Mouse (Mus musculus): Measurements from ENCODE around the gene 2610528J11Rik. TPM values are rescaled to one million over a fixed set of nuclear protein-coding genes. Genes with fewer than 3 reads are reported as not detected.

The 2610528J11Rik gene
- total and polyA plus RNA-seq, 3 experiments: 0.37 TPM; not detected in 2

DNA sequence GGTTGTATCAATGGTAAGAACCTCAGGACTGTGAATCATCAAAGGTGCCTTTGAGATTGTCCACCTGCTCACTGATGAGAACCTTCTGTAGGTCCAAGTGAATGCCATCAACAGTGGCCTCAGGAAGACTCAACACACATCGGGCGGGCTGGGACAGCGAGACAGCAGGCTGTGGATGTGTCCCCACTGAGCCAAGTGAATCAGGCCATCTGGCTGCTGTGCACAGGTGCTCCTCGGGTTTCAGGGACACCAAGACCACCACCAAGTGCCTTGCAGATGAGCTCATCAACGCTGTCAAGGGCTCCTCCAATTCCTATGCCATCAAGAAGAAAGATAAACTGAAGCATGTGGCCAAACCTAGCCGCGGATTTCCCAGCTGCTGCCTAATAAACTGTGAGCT, 4.6 kb upstream of the 2610528J11Rik start:
- TF ChIP-seq POLR2A (IDR thresholded peaks at IDR 0.05; ENCODE audit: insufficient read depth, low read depth, low read length): no peak
- no peak for TF ChIP-seq EP300 (IDR thresholded peaks at IDR 0.05; ENCODE audit: insufficient read depth, low read depth, low read length)
- TF ChIP-seq CTCF (IDR thresholded peaks at IDR 0.05): no peak
- no peak overlapping the region for H3K4me3 ChIP-seq
- no peaks in the 10 kb centered on the region; the same call in 1 of the 2 replicates for H3K4me1 ChIP-seq (ENCODE audit: control insufficient read depth, insufficient read depth, low read length)
- H3K27me3 ChIP-seq (ENCODE audit: control insufficient read depth, insufficient read depth, low read length): no peaks in the 10 kb centered on the region
- H3K36me3 ChIP-seq (ENCODE audit: control insufficient read depth, insufficient read depth, low read length): no peaks in the 10 kb centered on the region
- no peak overlapping the region for H3K9ac ChIP-seq (ENCODE audit: low read depth, low read length)
- DNase-seq: no peak
- no peaks in the 10 kb centered on the region for H3K79me2 ChIP-seq (replicated peaks; ENCODE audit: control insufficient read depth, insufficient read depth, low read length)
- WGBS: 76% methylated on average over 7 of the region's 7 CpGs
- intact Hi-C loops (cut with DNase I): no loop called here
- H3K27ac ChIP-seq: no peak overlapping the region

DNA sequence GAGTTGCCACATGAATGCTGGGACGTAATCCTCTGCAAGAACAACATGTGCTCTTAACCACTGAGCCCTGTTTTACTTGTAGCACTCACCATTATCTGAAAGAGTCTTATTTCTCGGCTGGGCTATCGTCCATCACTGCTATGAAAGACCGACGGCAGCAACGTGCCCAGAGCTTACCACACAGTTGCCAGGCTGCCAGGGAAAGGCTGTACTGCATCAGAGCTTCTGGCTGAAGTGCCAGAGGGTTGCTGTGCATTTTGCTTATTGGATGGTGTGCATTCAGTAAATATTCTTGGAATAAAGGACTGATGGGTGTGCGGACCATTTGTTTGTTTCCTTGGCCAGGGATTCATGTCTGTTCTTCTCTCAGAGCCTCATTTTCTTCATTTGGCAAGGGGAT, 2.8 kb upstream of the 2610528J11Rik start:
- Histone ChIP-seq H3K4me3 (no peak overlapping the region), H3K27me3 (ENCODE audit: control insufficient read depth, insufficient read depth, low read length) (no peaks in the 10 kb centered on the region), H3K36me3 (ENCODE audit: control insufficient read depth, insufficient read depth, low read length) (no peaks in the 10 kb centered on the region), H3K9ac (ENCODE audit: low read depth, low read length) (no peak overlapping the region), H3K4me1 (ENCODE audit: control insufficient read depth, insufficient read depth, low read length) (no peaks in the 10 kb centered on the region), H3K79me2 (replicated peaks; ENCODE audit: control insufficient read depth, insufficient read depth, low read length) (no peaks in the 10 kb centered on the region), H3K27ac (no peak overlapping the region)
- WGBS: 55% methylated on average over 7 of the region's 7 CpGs
- peak in 1 of 2 experiments; percentile 18 for DNase-seq
- intact Hi-C loops (cut with DNase I): no loop called here
- TF ChIP-seq EP300 (IDR thresholded peaks at IDR 0.05; ENCODE audit: insufficient read depth, low read depth, low read length): no peak
- TF ChIP-seq POLR2A (IDR thresholded peaks at IDR 0.05; ENCODE audit: insufficient read depth, low read depth, low read length): no peak
- TF ChIP-seq CTCF (IDR thresholded peaks at IDR 0.05): no peak

DNA sequence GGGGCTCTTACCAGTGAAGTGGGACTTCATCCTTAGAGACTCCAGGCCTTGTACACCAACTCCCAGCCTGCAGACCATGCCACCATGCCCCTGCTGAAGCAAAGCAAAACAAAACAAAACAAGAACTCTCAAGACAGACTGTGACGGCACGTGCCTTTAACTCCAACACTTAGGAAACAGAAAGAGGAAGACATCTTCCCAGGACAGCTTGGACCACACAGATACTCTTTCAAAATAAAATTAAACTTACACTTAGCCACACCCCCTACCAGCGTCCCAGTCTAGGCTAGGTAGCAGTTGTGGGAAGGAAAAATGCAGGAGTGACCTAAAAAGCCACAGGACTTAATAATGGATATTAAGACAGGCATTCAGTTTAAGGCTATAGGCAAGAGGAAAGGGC, 1.0 kb upstream of the 2610528J11Rik start:
- no peak for DNase-seq
- no peaks in the 10 kb centered on the region for H3K4me1 ChIP-seq (ENCODE audit: control insufficient read depth, insufficient read depth, low read length)
- H3K27ac ChIP-seq: no peak overlapping the region
- intact Hi-C loops (cut with DNase I): no loop called here
- no peak for TF ChIP-seq CTCF (IDR thresholded peaks at IDR 0.05)
- no peak for TF ChIP-seq POLR2A (IDR thresholded peaks at IDR 0.05; ENCODE audit: insufficient read depth, low read depth, low read length)
- no peak for TF ChIP-seq EP300 (IDR thresholded peaks at IDR 0.05; ENCODE audit: insufficient read depth, low read depth, low read length)
- no peaks in the 10 kb centered on the region for H3K79me2 ChIP-seq (replicated peaks; ENCODE audit: control insufficient read depth, insufficient read depth, low read length)
- no peak overlapping the region for H3K9ac ChIP-seq (ENCODE audit: low read depth, low read length)
- no peaks in the 10 kb centered on the region for H3K27me3 ChIP-seq (ENCODE audit: control insufficient read depth, insufficient read depth, low read length)
- no peaks in the 10 kb centered on the region for H3K36me3 ChIP-seq (ENCODE audit: control insufficient read depth, insufficient read depth, low read length)
- 67% methylated on average over 3 of the region's 3 CpGs for WGBS
- no peak overlapping the region for H3K4me3 ChIP-seq

DNA sequence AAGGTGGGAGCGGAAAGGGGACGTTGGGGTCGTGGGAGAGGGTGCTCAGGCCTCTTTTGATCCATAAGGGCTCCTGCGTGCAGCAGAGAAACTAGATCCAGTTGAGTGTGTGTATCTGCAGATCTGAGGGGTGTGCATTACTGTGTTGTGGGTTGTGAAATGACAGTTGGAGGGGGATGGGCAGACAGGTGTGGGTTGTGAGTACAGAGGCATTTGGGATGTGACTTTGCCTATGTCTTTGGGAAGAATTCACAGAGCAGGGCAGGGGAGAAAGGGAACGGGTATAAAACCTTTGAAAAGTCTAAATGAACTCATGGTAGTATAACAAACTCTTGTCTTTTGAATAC, 509 bp downstream of the 2610528J11Rik start:
- Histone ChIP-seq H3K9ac (ENCODE audit: low read depth, low read length) (no peak overlapping the region), H3K4me1 (ENCODE audit: control insufficient read depth, insufficient read depth, low read length) (no peaks in the 10 kb centered on the region)

DNA sequence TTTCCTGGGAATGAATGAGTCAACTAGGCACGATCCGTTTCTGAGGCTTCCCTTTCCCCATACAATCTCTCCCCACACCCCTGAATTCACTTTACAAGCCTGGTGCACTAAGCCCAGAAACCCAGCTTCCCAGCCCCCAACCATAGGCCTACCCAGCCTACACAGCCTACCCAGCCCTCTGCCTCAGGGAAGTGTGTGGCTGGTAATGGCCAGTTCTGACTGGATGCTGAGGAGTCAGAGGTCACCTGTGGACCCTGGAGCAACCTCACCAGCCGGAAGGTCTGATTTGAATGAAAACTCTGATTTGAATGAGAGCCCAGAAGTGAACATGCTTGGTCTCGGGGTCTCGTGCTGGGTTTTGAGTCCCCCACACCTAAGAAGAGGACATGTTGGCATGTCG, 921 bp downstream of the 2610528J11Rik start:
- Histone ChIP-seq H3K4me1 (ENCODE audit: control insufficient read depth, insufficient read depth, low read length) (no peaks in the 10 kb centered on the region), H3K27me3 (ENCODE audit: control insufficient read depth, insufficient read depth, low read length) (no peaks in the 10 kb centered on the region), H3K4me3 (no peak overlapping the region), H3K36me3 (ENCODE audit: control insufficient read depth, insufficient read depth, low read length) (no peaks in the 10 kb centered on the region), H3K9ac (ENCODE audit: low read depth, low read length) (no peak overlapping the region), H3K79me2 (replicated peaks; ENCODE audit: control insufficient read depth, insufficient read depth, low read length) (no peaks in the 10 kb centered on the region), H3K27ac (no peak overlapping the region)
- WGBS: 79% methylated on average over 6 of the region's 6 CpGs
- intact Hi-C loops (cut with DNase I): no loop called here
- DNase-seq: no peak
- TF ChIP-seq CTCF (IDR thresholded peaks at IDR 0.05): no peak
- no peak for TF ChIP-seq POLR2A (IDR thresholded peaks at IDR 0.05; ENCODE audit: insufficient read depth, low read depth, low read length)
- no peak for TF ChIP-seq EP300 (IDR thresholded peaks at IDR 0.05; ENCODE audit: insufficient read depth, low read depth, low read length)

More for the DNA sequence above, 509 bp downstream of the 2610528J11Rik start:
- Histone ChIP-seq H3K36me3 (ENCODE audit: control insufficient read depth, insufficient read depth, low read length) (no peaks in the 10 kb centered on the region), H3K27me3 (ENCODE audit: control insufficient read depth, insufficient read depth, low read length) (no peaks in the 10 kb centered on the region), H3K27ac (no peak overlapping the region), H3K79me2 (replicated peaks; ENCODE audit: control insufficient read depth, insufficient read depth, low read length) (no peaks in the 10 kb centered on the region), H3K4me3 (no peak overlapping the region)
- 51% methylated on average over 5 of the region's 5 CpGs for WGBS
- no peak for DNase-seq
- no peak for TF ChIP-seq CTCF (IDR thresholded peaks at IDR 0.05)
- intact Hi-C loops (cut with DNase I): no loop called here

DNA sequence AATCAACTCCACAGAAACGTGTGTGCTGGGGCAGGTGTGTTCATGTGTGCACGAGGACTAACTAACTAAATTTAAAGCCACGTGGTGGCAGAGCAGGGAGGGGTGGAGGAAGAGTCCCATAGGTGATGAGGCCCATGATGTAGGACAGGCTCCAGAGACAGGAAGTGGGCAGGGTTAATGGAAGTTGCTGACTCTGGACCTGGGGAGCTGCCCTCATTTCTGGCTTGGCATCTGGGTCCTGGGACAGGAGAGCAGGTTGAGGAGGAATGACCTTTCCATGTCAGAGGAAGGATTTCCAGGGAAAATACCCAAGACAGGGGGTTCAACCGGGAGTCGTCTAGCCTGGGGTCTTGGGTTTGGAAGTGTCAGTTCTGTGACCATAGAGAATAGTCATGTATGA, 5.9 kb downstream of the 2610528J11Rik start:
- H3K36me3 ChIP-seq (ENCODE audit: control insufficient read depth, insufficient read depth, low read length): no peaks in the 10 kb centered on the region
- 64% methylated on average over 5 of the region's 5 CpGs for WGBS
- no peaks in the 10 kb centered on the region for H3K4me1 ChIP-seq (ENCODE audit: control insufficient read depth, insufficient read depth, low read length)
- no peak overlapping the region for H3K9ac ChIP-seq (ENCODE audit: low read depth, low read length)
- TF ChIP-seq EP300 (IDR thresholded peaks at IDR 0.05; ENCODE audit: insufficient read depth, low read depth, low read length) (no peak), CTCF (IDR thresholded peaks at IDR 0.05) (no peak), POLR2A (IDR thresholded peaks at IDR 0.05; ENCODE audit: insufficient read depth, low read depth, low read length) (no peak)
- no peaks in the 10 kb centered on the region for H3K27me3 ChIP-seq (ENCODE audit: control insufficient read depth, insufficient read depth, low read length)
- H3K27ac ChIP-seq: no peak overlapping the region
- H3K4me3 ChIP-seq: no peak overlapping the region
- DNase-seq: no peak
- H3K79me2 ChIP-seq (replicated peaks; ENCODE audit: control insufficient read depth, insufficient read depth, low read length): no peaks in the 10 kb centered on the region
- intact Hi-C loops (cut with DNase I): no loop called here
